Mouse (Mus musculus) thymus, postnatal 25 days (tissue): Measurements from ENCODE around the gene Zfp62.

Experiments
- DNase-seq: peaks from one replicate; pipeline ENCODE4 v3.0.0; 2022

The Zfp62 gene

GRCm38 (mm10) chr11:49207495-49207894 is 4.4 kb downstream of the Zfp62 start:
- no peak for DNase-seq

GRCm38 (mm10) chr11:49212577-49212976 is 9.5 kb downstream of the Zfp62 start:
- no peak for DNase-seq

GRCm38 (mm10) chr11:49213505-49213904 is 10.4 kb downstream of the Zfp62 start:
- DNase-seq, result no peak

- no peak for DNase-seq
These were observed 16.2 kb downstream of the Zfp62 start for GRCm38 (mm10) chr11:49219271-49219670.

- no peak for DNase-seq
These were observed 21.4 kb downstream of the Zfp62 start for GRCm38 (mm10) chr11:49224455-49224854.

- no peak for DNase-seq
These were observed 29.7 kb downstream of the Zfp62 start for GRCm38 (mm10) chr11:49232781-49233180.

- DNase-seq, result no peak
These were observed 32.5 kb downstream of the Zfp62 start for GRCm38 (mm10) chr11:49235459-49236207.

- no peak for DNase-seq
These were observed 33.8 kb downstream of the Zfp62 start for GRCm38 (mm10) chr11:49236891-49237290.

GRCm38 (mm10) chr11:49237532-49237931 is 34.4 kb downstream of the Zfp62 start:
- no peak for DNase-seq

- no peak for DNase-seq
These were observed 37.2 kb downstream of the Zfp62 start for GRCm38 (mm10) chr11:49240310-49240709.

GRCm38 (mm10) chr11:49240874-49241273 is 37.8 kb downstream of the Zfp62 start:
- DNase-seq, result no peak

- no peak for DNase-seq
These were observed 38.4 kb downstream of the Zfp62 start for GRCm38 (mm10) chr11:49241471-49241870.

- no peak for DNase-seq
These were observed 40.0 kb downstream of the Zfp62 start for GRCm38 (mm10) chr11:49242944-49243626.

- DNase-seq, result peak; percentile 94
These were observed 40.9 kb downstream of the Zfp62 start, which contains the start of gene Mgat1 for GRCm38 (mm10) chr11:49243727-49244594. Mgat1 (plus strand) TSS chr11:49244191.

- DNase-seq, result no peak
These were observed 41.5 kb downstream of the Zfp62 start for GRCm38 (mm10) chr11:49244595-49244930.

GRCm38 (mm10) chr11:49245176-49245575 is 42.1 kb downstream of the Zfp62 start:
- DNase-seq, result no peak

GRCm38 (mm10) chr11:49245634-49246415 is 42.7 kb downstream of the Zfp62 start:
- DNase-seq, result no peak

GRCm38 (mm10) chr11:49246523-49246922 is 43.4 kb downstream of the Zfp62 start:
- no peak for DNase-seq

- DNase-seq, result peak; percentile 67
These were observed 44.2 kb downstream of the Zfp62 start for GRCm38 (mm10) chr11:49247255-49247654.

- peak; percentile 51 for DNase-seq
These were observed 45.3 kb downstream of the Zfp62 start for GRCm38 (mm10) chr11:49248226-49248973.

GRCm38 (mm10) chr11:49248974-49249700 is 46.0 kb downstream of the Zfp62 start:
- DNase-seq, result peak; percentile 51
